Mouse (Mus musculus) splenic B cell, adult 2 months (primary cell): Measurements from ENCODE around the gene Ctse.

ENCODE experiments used
- DNase-seq: peaks from one replicate; pipeline ENCODE4 v3.0.0-alpha.2; 2011; ENCODE audit warnings: low read depth, low spot score
- H3K27me3 ChIP-seq: 2 replicates; pipeline ENCODE4 v1.6.1; 2012; ENCODE audit warnings: mild to moderate bottlenecking, low read length, moderate library complexity, mixed read lengths; ENCODE audit not compliant: control insufficient read depth, poor library complexity, insufficient read depth, severe bottlenecking
- H3K36me3 ChIP-seq: 2 replicates; pipeline ENCODE4 v1.6.1; 2012; ENCODE audit warnings: mild to moderate bottlenecking, low read length, moderate library complexity, mixed read lengths; ENCODE audit not compliant: control insufficient read depth, poor library complexity, insufficient read depth, severe bottlenecking

The Ctse gene

GRCm38 (mm10) chr1:131701391-131701790 is 63.3 kb downstream of the Ctse start:
- no peaks in the 10 kb centered on the region for H3K36me3 ChIP-seq
- no peaks in the 10 kb centered on the region for H3K27me3 ChIP-seq
- DNase-seq = no peak

DNA sequence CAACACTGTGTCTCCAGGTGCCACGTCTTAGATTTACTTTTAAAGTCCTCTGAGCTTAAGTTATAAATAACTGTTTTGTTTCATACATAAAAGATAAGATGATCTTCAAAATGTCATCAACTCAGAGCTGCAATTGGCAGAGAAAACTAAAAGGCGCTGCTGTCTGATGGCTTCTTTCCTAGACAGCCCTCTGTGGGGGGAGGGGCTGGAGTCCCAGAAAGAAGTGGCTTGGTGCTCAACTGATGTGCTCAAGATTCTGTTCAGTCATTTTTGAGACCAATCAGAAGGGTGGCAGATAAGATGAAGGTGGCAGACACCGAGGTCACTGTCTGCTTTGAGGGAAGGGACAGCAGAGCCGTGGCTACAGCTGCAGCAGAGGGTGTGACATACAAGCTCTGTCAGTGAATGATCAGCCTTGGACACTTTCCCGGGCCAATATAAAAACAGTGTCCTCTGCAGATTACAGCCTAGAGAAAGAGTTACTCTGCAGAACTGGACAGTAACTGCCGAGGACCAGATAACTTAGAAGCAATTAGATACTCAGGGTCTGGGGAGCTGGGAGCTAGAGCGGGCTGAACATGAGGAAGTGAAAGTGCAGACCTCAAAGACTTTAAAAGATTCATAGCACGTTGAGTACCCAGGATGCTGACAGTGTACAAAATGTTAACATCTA is 64.1 kb downstream of the Ctse start:
- H3K27me3 ChIP-seq = no peaks in the 10 kb centered on the region
- DNase-seq = peak; percentile 72
- H3K36me3 ChIP-seq = no peaks in the 10 kb centered on the region

DNA sequence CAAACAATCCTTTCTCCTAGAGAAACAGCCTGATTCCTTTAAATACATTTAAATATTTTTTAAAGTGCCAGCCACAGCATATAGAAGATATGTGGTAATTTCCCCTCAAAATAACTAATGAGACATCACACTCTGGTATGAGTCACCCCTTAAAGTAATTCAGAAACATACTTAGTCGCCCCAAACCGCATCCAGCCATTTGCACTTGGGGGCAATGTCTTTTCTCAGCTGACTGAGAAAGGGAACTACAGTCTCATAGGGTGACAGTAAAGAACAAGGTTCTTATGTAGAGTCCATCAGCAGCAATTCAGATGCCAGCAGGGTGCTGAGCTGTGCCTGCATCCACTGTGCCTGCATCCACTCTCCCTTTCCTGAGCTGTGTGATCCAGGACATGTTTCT is 65.4 kb downstream of the Ctse start:
- Histone ChIP-seq H3K27me3 (no peaks in the 10 kb centered on the region), H3K36me3 (no peaks in the 10 kb centered on the region)
- peak; percentile 34 for DNase-seq

- peak; percentile 78 for DNase-seq
- Histone ChIP-seq H3K36me3 (no peaks in the 10 kb centered on the region), H3K27me3 (no peaks in the 10 kb centered on the region)
These were observed 70.2 kb downstream of the Ctse start for GRCm38 (mm10) chr1:131708338-131708737.

GRCm38 (mm10) chr1:131711518-131711917 is 73.4 kb downstream of the Ctse start:
- Histone ChIP-seq H3K27me3 (no peaks in the 10 kb centered on the region), H3K36me3 (no peaks in the 10 kb centered on the region)
- DNase-seq = no peak

DNA sequence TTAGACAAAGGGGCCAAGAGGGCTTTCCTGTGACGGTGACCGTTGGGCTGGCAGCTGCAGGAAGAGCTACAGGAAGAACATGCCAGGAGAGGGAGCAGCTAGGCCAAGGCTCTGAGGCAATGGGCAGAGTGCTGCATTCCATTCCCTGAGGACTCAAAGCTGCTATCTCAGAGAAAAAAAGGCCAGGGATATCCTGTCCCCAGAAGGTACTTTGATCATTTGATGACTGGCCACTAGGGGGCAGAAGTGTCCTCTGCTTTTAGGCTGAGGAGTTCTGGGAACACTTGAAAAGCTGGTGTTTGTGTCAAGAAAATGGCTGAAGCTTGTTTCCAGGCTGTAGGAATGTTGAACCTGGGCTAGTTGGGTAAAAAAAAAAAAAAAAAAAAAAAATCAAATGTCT is 74.3 kb downstream of the Ctse start:
- peak; percentile 80 for DNase-seq
- no peaks in the 10 kb centered on the region for H3K27me3 ChIP-seq
- H3K36me3 ChIP-seq = no peaks in the 10 kb centered on the region

- no peaks in the 10 kb centered on the region for H3K27me3 ChIP-seq
- DNase-seq = no peak
These were observed 76.6 kb downstream of the Ctse start for GRCm38 (mm10) chr1:131714388-131715337.

GRCm38 (mm10) chr1:131718952-131719694 is 81.0 kb downstream of the Ctse start:
- no peaks in the 10 kb centered on the region for H3K27me3 ChIP-seq
- DNase-seq = no peak
- no peaks in the 10 kb centered on the region for H3K36me3 ChIP-seq

More at GRCm38 (mm10) chr1:131714388-131715337, 76.6 kb downstream of the Ctse start:
- no peaks in the 10 kb centered on the region for H3K36me3 ChIP-seq

DNA sequence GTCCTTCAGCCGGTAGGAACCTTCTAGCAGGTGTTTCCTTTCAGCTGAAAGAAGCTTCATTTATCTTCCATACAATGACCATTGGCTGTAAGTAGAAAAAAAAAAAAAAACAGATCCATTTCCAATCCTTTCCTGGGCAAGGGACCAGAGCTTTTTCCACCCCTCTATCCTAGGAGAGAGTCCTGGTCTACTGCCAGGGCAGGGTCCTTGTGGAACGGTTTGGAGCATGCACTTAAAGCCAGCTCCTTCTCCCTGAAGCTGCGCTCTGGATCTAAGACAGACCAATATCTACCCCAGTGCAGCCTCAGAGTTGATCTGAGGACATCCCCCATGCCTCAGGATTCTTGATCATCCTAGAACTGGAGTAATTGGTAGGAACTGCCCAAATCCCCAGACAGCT is 83.9 kb downstream of the Ctse start:
- Histone ChIP-seq H3K36me3 (no peaks in the 10 kb centered on the region), H3K27me3 (no peaks in the 10 kb centered on the region)
- no peak for DNase-seq

DNA sequence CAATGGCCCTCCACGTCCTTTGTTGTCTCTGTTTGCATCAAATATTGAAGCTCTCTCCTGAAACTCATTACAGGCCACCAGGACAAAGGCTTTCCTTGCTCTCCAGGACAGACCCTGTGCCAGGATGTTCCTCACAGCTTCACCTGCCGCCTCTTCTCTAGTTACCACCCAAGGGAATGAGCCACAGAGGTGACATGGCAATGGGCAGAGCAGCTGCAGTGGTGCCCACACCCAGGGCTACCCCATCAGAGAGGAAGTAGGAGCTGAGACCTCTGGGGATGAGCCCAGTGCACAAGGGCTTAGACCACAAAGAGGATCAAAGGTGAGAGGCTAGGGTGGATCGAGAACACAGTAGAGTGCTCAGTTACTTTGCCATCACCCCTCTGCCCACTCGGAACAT is 85.4 kb downstream of the Ctse start:
- no peaks in the 10 kb centered on the region for H3K36me3 ChIP-seq
- DNase-seq = no peak

More for the DNA sequence above, 85.4 kb downstream of the Ctse start:
- H3K27me3 ChIP-seq = no peaks in the 10 kb centered on the region
